Mouse (Mus musculus) heart, adult 2 months (tissue): ENCODE measurements around the gene Myo1d. TPM values are rescaled to one million over a fixed set of nuclear protein-coding genes. Genes with fewer than 3 reads are reported as not detected.

Experiments used
- DNase-seq, 2 experiments: peaks; one replicate each; pipeline ENCODE4 v3.0.0; 2021
- H3K27ac ChIP-seq: fragments of 200-600 bp; 2 replicates; pipeline ENCODE4 v1.8.1; 2022
- H3K27me3 ChIP-seq: fragments of 200-500 bp; 2 replicates; pipeline ENCODE4 v1.6.1; 2012; ENCODE audit warnings: mild to moderate bottlenecking, low read length, inconsistent platforms, mixed read lengths; ENCODE audit not compliant: control insufficient read depth, insufficient read depth
- H3K36me3 ChIP-seq: fragments of 200-500 bp; 2 replicates; pipeline ENCODE4 v1.6.1; 2012; ENCODE audit warnings: low read length, inconsistent platforms; ENCODE audit not compliant: control insufficient read depth, insufficient read depth
- H3K4me1 ChIP-seq: fragments of 200-500 bp; 2 replicates; pipeline ENCODE4 v1.6.1; 2011; ENCODE audit warnings: low read length; ENCODE audit not compliant: control insufficient read depth, insufficient read depth
- H3K4me3 ChIP-seq: fragments of 200-600 bp; 2 replicates; pipeline ENCODE4 v1.8.1; 2022
- H3K79me2 ChIP-seq: fragments of 200-500 bp; replicated peaks from 2 replicates; pipeline ENCODE4 v1.6.1; 2012; ENCODE audit warnings: mild to moderate bottlenecking, inconsistent platforms, low read length, moderate library complexity, mixed read lengths; ENCODE audit not compliant: control insufficient read depth, insufficient read depth
- H3K9ac ChIP-seq: fragments of 200-500 bp; 2 replicates; pipeline ENCODE4 v1.6.1; 2012; ENCODE audit warnings: low read depth, mild to moderate bottlenecking, control low read depth, inconsistent platforms, low read length, mixed read lengths
- CTCF ChIP-seq: fragments of 200-600 bp; IDR thresholded peaks from 2 replicates; pipeline ENCODE4 v1.8.1; 2022; ENCODE audit warnings: antibody characterized with exemption, mild to moderate bottlenecking, moderate library complexity
- EP300 ChIP-seq: fragments of 200-500 bp; IDR thresholded peaks from 2 replicates; pipeline ENCODE4 v1.6.1; 2011; ENCODE audit warnings: low read depth, low read length, control low read depth; ENCODE audit not compliant: insufficient read depth
- POLR2A ChIP-seq: fragments of 200-500 bp; IDR thresholded peaks from 2 replicates; pipeline ENCODE4 v1.6.1; 2011; ENCODE audit warnings: mild to moderate bottlenecking, low read depth, low read length, control low read depth; ENCODE audit not compliant: insufficient read depth
- WGBS: fragments of 180-500 bp; shearing (Covaris S2); methylation state at CpG from one replicate; pipeline ENCODE4 v1.1.7; 2018; 5-methylcytosine and 5-hydroxymethylcytosine counted together
- intact Hi-C: fragments of 180-260 bp; cut with DNase I; formaldehyde crosslinking; loops from one replicate; pipeline ENCODE4 v1.15.1; 2025
- polyA plus RNA-seq: library from polyadenylated mRNA; depleted of rRNA; stranded (reverse); fragments of >200 nt; gene quantifications from 2 replicates; pipeline ENCODE4 v1.2.3, GENCODE M21; 2012
- total RNA-seq, 2 experiments: library from RNA; stranded (reverse); gene quantifications; 2 replicates each; pipeline ENCODE4 v1.2.3; 2021

The Myo1d gene
- total and polyA plus RNA-seq, 3 experiments = 8.2 to 10.0 (median 9.3) TPM

DNA sequence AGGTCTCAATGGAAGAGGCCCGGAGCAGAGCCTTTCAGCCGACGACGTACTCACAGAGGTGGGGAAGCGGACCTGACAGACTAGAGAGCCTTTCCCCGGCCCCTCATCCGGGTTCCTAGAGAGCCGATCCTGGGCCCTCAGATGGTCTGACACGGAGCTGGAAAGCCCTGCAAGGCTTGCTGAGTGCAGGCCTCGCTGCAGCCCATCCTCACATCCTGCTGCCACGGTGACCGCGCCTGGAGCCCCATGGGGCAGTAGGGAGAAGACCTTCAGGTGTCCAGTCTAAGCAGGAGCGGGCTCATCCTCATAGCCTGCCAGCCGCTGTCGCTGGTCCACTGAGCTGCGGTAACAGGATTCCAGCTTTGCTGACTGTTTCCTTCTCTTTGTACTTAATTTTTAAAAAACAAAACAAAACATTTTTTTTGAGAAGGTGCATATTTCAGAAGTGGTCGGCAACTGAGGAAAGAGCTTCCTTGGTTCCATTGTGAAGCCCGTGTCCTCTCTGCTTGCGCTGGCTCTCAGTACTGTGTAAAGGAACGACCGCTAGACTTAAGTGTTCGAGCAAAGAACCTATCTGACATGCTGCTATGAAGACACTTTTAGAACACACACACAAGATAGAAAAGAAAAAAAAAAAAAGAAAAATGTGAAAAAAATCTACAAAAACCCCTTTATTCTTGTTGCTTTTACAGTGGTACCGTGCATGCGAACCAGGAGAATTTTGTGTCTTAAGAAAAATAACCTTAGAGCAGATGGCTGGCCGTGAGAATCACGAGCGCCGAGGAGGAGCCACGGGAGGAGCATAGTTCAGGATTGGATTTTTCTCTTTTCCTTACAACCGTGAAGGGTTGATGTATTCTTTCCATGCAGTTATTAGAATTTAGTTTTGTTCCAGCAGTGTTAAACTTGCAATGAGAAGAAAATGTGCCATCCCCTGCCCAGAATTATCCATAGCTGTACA, 299.6 kb downstream of the Myo1d start:
- H3K4me3 ChIP-seq = no peak overlapping the region
- TF ChIP-seq EP300 (no peak), POLR2A (no peak), CTCF (no peak)
- H3K36me3 ChIP-seq = no peaks in the 10 kb centered on the region
- H3K79me2 ChIP-seq = no peaks in the 10 kb centered on the region
- H3K27me3 ChIP-seq = no peaks in the 10 kb centered on the region
- H3K9ac ChIP-seq = no peak overlapping the region
- intact Hi-C loops = loop anchor here (5.0 kb wide), 2 partner anchors 42 to 187 kb away; no protein-coding TSS in a partner anchor
- WGBS = 90% methylated on average over 31 of the region's 31 CpGs
- no peak for DNase-seq
- H3K4me1 ChIP-seq = peaks cover 5% of the 10 kb centered on the region
- no peak overlapping the region for H3K27ac ChIP-seq

DNA sequence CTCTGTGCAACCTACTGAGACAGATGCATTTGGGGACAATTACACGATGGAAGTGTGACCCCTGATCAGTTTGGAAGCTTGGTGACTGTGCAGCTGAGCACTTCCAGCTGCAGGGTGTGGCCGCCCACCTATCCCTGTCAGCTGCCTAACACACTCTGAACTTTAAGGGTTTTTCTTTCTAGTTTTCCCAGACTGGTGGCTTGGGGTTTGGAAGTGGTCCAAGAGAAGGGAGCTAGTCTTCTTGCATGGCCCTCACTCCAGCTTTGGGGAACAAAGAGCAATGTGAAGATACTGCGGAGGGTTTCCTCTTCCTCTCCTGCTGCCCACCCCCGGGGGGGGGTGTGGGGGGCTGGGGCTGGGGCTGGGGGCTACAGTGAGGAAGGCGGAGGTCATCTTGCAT, 300.4 kb downstream of the Myo1d start:
- Histone ChIP-seq H3K27me3 (no peaks in the 10 kb centered on the region), H3K36me3 (no peaks in the 10 kb centered on the region), H3K4me3 (no peak overlapping the region), H3K9ac (no peak overlapping the region), H3K27ac (no peak overlapping the region), H3K4me1 (peaks cover 5% of the 10 kb centered on the region), H3K79me2 (no peaks in the 10 kb centered on the region)
- TF ChIP-seq EP300 = no peak
- TF ChIP-seq POLR2A = no peak
- TF ChIP-seq CTCF = no peak
- 65% methylated on average over 5 of the region's 5 CpGs for WGBS
- intact Hi-C loops = loop anchor here (5.0 kb wide), 2 partner anchors 43 to 188 kb away; no protein-coding TSS in a partner anchor
- DNase-seq = no peak

DNA sequence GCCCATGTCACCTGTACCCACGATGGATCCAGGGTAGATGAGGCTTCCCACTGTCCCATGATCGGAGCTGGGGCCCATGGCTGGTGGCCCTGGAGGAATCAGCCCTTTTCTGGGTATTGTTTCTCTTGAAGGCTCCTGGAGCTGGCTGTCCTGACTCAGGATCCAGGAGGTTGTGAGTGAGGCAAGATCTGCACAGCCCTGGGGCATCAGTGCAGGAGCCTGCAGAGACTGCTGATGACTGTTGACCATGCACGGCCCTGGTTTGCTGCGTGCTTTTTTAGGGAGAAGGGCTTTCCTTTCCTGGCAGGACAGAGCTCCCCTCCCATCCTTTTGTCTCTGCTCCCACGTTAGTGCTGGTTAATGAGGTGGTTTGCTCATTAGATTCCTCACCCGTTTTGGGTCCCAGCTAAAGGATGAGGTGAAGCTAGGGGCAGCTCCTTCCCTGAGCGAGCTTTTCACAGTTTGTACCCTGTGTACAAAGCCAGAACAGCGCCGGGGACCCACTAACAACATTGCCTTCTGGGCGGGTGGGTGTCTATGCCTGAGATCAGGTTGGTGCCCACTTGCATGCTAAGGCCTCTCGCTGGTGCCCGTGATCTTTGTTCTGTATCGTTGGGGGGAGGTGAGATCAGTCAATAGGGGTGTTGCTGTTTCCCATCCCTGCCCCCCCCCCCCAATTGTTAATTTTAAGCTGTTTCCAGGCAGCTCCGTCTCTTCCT, 301.0 kb downstream of the Myo1d start:
- intact Hi-C loops = loop anchor here (5.0 kb wide), 2 partner anchors 43 to 188 kb away; no protein-coding TSS in a partner anchor
- no peak for DNase-seq
- no peak overlapping the region for H3K9ac ChIP-seq
- H3K4me1 ChIP-seq = peaks cover 5% of the 10 kb centered on the region
- TF ChIP-seq POLR2A (no peak), CTCF (no peak), EP300 (no peak)
- no peaks in the 10 kb centered on the region for H3K27me3 ChIP-seq
- WGBS = 79% methylated on average over 14 of the region's 14 CpGs
- H3K4me3 ChIP-seq = no peak overlapping the region
- no peaks in the 10 kb centered on the region for H3K79me2 ChIP-seq
- no peak overlapping the region for H3K27ac ChIP-seq
- no peaks in the 10 kb centered on the region for H3K36me3 ChIP-seq

DNA sequence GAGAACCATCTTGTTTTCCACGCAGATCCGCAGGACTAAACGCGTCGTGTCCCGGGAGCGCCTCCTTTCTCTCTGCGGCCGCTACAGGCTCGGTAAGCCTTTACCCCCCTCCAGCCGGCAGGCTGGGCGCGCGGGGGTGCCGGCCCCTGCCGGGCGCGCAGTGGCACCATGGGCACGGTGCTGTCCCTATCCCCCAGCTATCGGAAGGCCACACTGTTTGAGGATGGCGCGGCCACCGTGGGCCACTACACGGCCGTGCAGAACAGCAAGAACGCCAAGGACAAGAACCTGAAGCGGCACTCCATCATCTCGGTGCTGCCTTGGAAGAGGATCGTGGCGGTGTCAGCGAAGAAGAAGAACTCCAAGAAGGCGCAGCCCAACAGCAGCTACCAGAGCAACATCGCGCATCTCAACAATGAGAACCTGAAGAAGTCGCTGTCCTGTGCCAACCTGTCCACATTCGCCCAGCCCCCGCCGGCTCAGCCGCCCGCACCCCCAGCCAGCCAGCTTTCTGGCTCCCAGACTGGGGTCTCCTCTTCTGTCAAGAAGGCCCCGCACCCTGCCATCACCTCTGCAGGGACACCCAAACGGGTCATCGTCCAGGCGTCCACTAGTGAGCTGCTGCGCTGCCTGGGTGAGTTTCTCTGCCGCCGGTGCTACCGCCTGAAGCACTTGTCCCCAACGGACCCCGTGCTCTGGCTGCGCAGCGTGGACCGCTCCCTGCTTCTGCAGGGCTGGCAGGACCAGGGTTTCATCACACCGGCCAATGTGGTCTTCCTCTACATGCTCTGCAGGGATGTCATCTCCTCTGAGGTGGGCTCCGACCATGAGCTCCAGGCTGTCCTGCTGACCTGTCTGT, 302.3 kb downstream of the Myo1d start:
- no peaks in the 10 kb centered on the region for H3K27me3 ChIP-seq
- H3K4me3 ChIP-seq = peak overlapping the region; percentile 60
- peak overlapping the region; percentile 84 for H3K9ac ChIP-seq
- peak overlapping the region; percentile 49; the same call in 1 of the 2 replicates for H3K27ac ChIP-seq
- peaks cover 5% of the 10 kb centered on the region for H3K4me1 ChIP-seq
- H3K36me3 ChIP-seq = no peaks in the 10 kb centered on the region
- intact Hi-C loops = loop anchor here (5.0 kb wide), 2 partner anchors 45 to 190 kb away; no protein-coding TSS in a partner anchor
- no peaks in the 10 kb centered on the region for H3K79me2 ChIP-seq
- peak in 1 of 2 experiments; percentile 50 for DNase-seq
- no peak for TF ChIP-seq EP300
- TF ChIP-seq CTCF = no peak
- TF ChIP-seq POLR2A = no peak
- 19% methylated on average over 55 of the region's 55 CpGs for WGBS
